In genomic region chr2:61297135-61297534, GRCm38 (mm10) we compare ENCODE assay signal across 9 mouse cellular contexts.
DNase-seq lines count a peak whose midpoint lies in the region; ATAC-seq and TF ChIP-seq lines count a peak whose summit lies in the region.
"Had no signal": no experiment of that assay in that cellular context is flagged by ENCODE, and none has a peak within 500 bp of the region (broad histone marks: within the 10 kb centered on the region; RNA-seq: fewer than 3 reads in every experiment).

No protein-coding gene starts in this region.

- no peaks in the 10 kb centered on the region for H3K9me3 ChIP-seq in stomach, embryonic 16.5 days (replicated peaks; ENCODE audit: control insufficient read depth, low read length)

- H3K36me3 ChIP-seq in stomach, embryonic 16.5 days (ENCODE audit: control insufficient read depth, insufficient read depth, low read length) = no peaks in the 10 kb centered on the region

- no peak for TF ChIP-seq CTCF in lung, adult 2 months (IDR thresholded peaks at IDR 0.05; ENCODE audit: insufficient read depth, low read length)

- ATAC-seq in stomach, embryonic 16.5 days (ENCODE audit: insufficient read depth, low FRiP score) = no peak

- H3K4me3 ChIP-seq in lung, adult 2 months (replicated peaks; ENCODE audit: extremely low read depth, low read depth, low read length) = no peak overlapping the region
- no peak overlapping the region for H3K4me3 ChIP-seq in stomach, embryonic 16.5 days (replicated peaks; ENCODE audit: low read length)

- DNase-seq in lung, adult 18-20 months = peak; percentile 23 to 68
- no peak for DNase-seq in lung, adult 2 months
- peak; percentile 78 for DNase-seq in adrenal gland, postnatal 10 days
- DNase-seq in kidney, adult 8-10 months = peak; percentile 38 to 43
- DNase-seq in T-cell, adult 2 months (ENCODE audit: low spot score) = no peak
- DNase-seq in frontal cortex, postnatal 14 days (ENCODE audit: low spot score in 2 of 2) = no peak
- DNase-seq: cerebellum, postnatal 10 days had no signal

- H3K4me2 ChIP-seq in stomach, embryonic 16.5 days (ENCODE audit: low read depth, low read length) = no peak overlapping the region

- H3K27me3 ChIP-seq in stomach, embryonic 16.5 days (ENCODE audit: control insufficient read depth, insufficient read depth, low read length) = no peaks in the 10 kb centered on the region

- 20% methylated on average over 5 of the region's 5 CpGs for WGBS in lung, adult 2 months
- 51% methylated on average over 5 of the region's 5 CpGs for WGBS in stomach, embryonic 16.5 days

- H3K27ac ChIP-seq in stomach, embryonic 16.5 days (ENCODE audit: low read length) = peak overlapping the region; percentile 19; the same call in 1 of the 2 replicates
- H3K27ac ChIP-seq: macrophage had no signal

- TF ChIP-seq POLR2A in lung, adult 2 months (IDR thresholded peaks at IDR 0.05; ENCODE audit: borderline replicate concordance, extremely low read depth, low read depth, low read length) = no peak

- peaks cover 20% of the 10 kb centered on the region for H3K4me1 ChIP-seq in lung, adult 2 months (ENCODE audit: control insufficient read depth, insufficient read depth, low read length)
- peaks cover 3% of the 10 kb centered on the region; the same call in 1 of the 2 replicates for H3K4me1 ChIP-seq in stomach, embryonic 16.5 days (ENCODE audit: control insufficient read depth, insufficient read depth, low read length)

- H3K9ac ChIP-seq in stomach, embryonic 16.5 days (ENCODE audit: low read length) = no peak overlapping the region

Comparison
In these comparisons a context has a peak if more than half of its experiments do, and no peak if none do; other contexts are left out.
1. DNase-seq: peak in lung, adult 18-20 months (2 of 2), adrenal gland, postnatal 10 days (single experiment) and kidney, adult 8-10 months (2 of 2); none in lung, adult 2 months (single experiment), T-cell, adult 2 months (single experiment) and frontal cortex, postnatal 14 days (0 of 2).